In the genomic region with DNA sequence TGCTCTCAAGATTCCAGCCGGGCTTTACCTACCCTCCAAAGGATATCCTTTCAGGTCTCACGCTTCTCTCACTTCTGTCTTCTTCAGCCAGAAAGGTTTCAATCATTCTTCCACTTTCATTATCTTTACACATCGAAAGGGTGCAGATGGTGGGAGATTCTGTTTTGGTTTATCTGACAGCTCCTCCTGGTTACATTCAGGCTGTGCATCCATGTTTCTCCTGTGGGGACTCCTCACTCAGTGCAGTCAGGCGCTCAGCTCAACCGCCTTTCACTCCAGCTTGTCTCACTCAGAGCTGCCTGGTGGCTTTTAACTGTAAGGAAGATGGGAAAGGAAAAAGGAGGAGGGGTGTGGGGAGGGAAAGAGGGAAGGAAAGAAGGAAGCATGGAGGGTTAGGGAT, we compare ENCODE assay signal across 37 mouse cellular contexts. TPM values are rescaled to one million over a fixed set of nuclear protein-coding genes. Genes with fewer than 3 reads are reported as not detected.
DNase-seq lines count a peak whose midpoint lies in the region; ATAC-seq and TF ChIP-seq lines count a peak whose summit lies in the region.
"Had no signal": no experiment of that assay in that cellular context is flagged by ENCODE, and none has a peak within 500 bp of the region (broad histone marks: within the 10 kb centered on the region; RNA-seq: fewer than 3 reads in every experiment).

No protein-coding gene starts in this region.

- WGBS in forebrain, embryonic 15.5 days, result 72% methylated on average over 5 of the region's 5 CpGs
- 87% methylated on average over 5 of the region's 5 CpGs for WGBS in forebrain, embryonic 12.5 days

- TF ChIP-seq POLR2A in brain, embryonic 14.5 days (IDR thresholded peaks at IDR 0.05; ENCODE audit: borderline replicate concordance, extremely low read depth, insufficient read depth, insufficient read length, poor library complexity, severe bottlenecking), result no peak

- no peak overlapping the region for H3K9ac ChIP-seq in forebrain, embryonic 15.5 days (replicated peaks)
- H3K9ac ChIP-seq in forebrain, embryonic 12.5 days, result no peak overlapping the region
- H3K9ac ChIP-seq: embryonic facial prominence, embryonic 13.5 days; hindbrain, embryonic 12.5 days; hindbrain, embryonic 15.5 days had no signal

- intact Hi-C loops in gastrocnemius, adult 2 months (cut with DNase I), result no loop called here

- H3K4me2 ChIP-seq in forebrain, embryonic 15.5 days (replicated peaks), result no peak overlapping the region
- no peak overlapping the region for H3K4me2 ChIP-seq in forebrain, embryonic 12.5 days
- H3K4me2 ChIP-seq: embryonic facial prominence, embryonic 13.5 days; hindbrain, embryonic 12.5 days; hindbrain, embryonic 15.5 days had no signal

- H3K36me3 ChIP-seq in forebrain, embryonic 15.5 days, result no peaks in the 10 kb centered on the region
- no peaks in the 10 kb centered on the region for H3K36me3 ChIP-seq in forebrain, embryonic 12.5 days (replicated peaks)
- H3K36me3 ChIP-seq: embryonic facial prominence, embryonic 10.5 days; embryonic facial prominence, embryonic 13.5 days; heart, embryonic 10.5 days; hindbrain, embryonic 12.5 days; hindbrain, embryonic 15.5 days had no signal

- TF ChIP-seq CTCF in brain, embryonic 14.5 days (IDR thresholded peaks at IDR 0.05; ENCODE audit: borderline replicate concordance, extremely low read depth, insufficient read depth, insufficient read length), result no peak
- no peak for TF ChIP-seq CTCF in gastrocnemius, adult 2 months (IDR thresholded peaks at IDR 0.05)

- H3K9me3 ChIP-seq in forebrain, embryonic 15.5 days, result no peaks in the 10 kb centered on the region
- no peaks in the 10 kb centered on the region for H3K9me3 ChIP-seq in forebrain, embryonic 12.5 days
- H3K9me3 ChIP-seq: embryonic facial prominence, embryonic 10.5 days; embryonic facial prominence, embryonic 13.5 days; heart, embryonic 10.5 days; hindbrain, embryonic 12.5 days; hindbrain, embryonic 15.5 days had no signal

- H3K4me1 ChIP-seq in forebrain, embryonic 15.5 days, result peaks cover 11% of the 10 kb centered on the region
- H3K4me1 ChIP-seq in forebrain, embryonic 12.5 days, result peaks cover 12% of the 10 kb centered on the region

- ATAC-seq in forebrain, embryonic 15.5 days (replicated peaks), result peak; percentile 63
- ATAC-seq in forebrain, embryonic 12.5 days (ENCODE audit: low FRiP score), result no peak
- ATAC-seq: activated CD4-positive, CD25-positive, alpha-beta regulatory T cell, adult 4 months; CD4-positive, CD25-positive, alpha-beta regulatory T cell, adult 4 months; intestine, postnatal 0 days had no signal

- DNase-seq in layer of hippocampus, adult 9-11 months, result peak; percentile 9
- no peak for DNase-seq in layer of hippocampus, postnatal 36 days
- peak; percentile 67 for DNase-seq in brain, embryonic 14.5 days (ENCODE audit: low read depth)
- no peak for DNase-seq in gastrocnemius, adult 2 months
- DNase-seq in cerebellum, adult 9-11 months, result no peak
- DNase-seq: adrenal gland, adult 8-10 months; adrenal gland, postnatal 25 days; cerebellum, adult 11 months; cerebellum, adult 2 months; cerebellum, postnatal 10 days; cerebellum, postnatal 36 days; embryo, embryonic 11 days; gastrocnemius, postnatal 25 days; heart, adult 2 months; kidney, adult 2 months had no signal

- H3K4me3 ChIP-seq in forebrain, embryonic 15.5 days, result no peak overlapping the region
- no peak overlapping the region for H3K4me3 ChIP-seq in forebrain, embryonic 12.5 days (replicated peaks)
- no peak overlapping the region for H3K4me3 ChIP-seq in gastrocnemius, adult 2 months
- H3K4me3 ChIP-seq: embryonic facial prominence, embryonic 10.5 days; embryonic facial prominence, embryonic 13.5 days; erythroblast, embryonic 14.5 days; heart, adult 2 months; heart, embryonic 10.5 days; hindbrain, embryonic 12.5 days; hindbrain, embryonic 15.5 days had no signal

- no peak overlapping the region for H3K27ac ChIP-seq in forebrain, embryonic 15.5 days (replicated peaks)
- no peak overlapping the region for H3K27ac ChIP-seq in forebrain, embryonic 12.5 days
- H3K27ac ChIP-seq in gastrocnemius, adult 2 months, result no peak overlapping the region
- H3K27ac ChIP-seq: embryonic facial prominence, embryonic 10.5 days; embryonic facial prominence, embryonic 13.5 days; heart, adult 2 months; heart, embryonic 10.5 days; hindbrain, embryonic 12.5 days; hindbrain, embryonic 15.5 days had no signal

- no peaks in the 10 kb centered on the region for H3K27me3 ChIP-seq in forebrain, embryonic 15.5 days
- H3K27me3 ChIP-seq in forebrain, embryonic 12.5 days, result peaks cover 4% of the 10 kb centered on the region; the same call in 1 of the 2 replicates
- H3K27me3 ChIP-seq: embryonic facial prominence, embryonic 13.5 days; hindbrain, embryonic 12.5 days; hindbrain, embryonic 15.5 days had no signal

RNA-seq across cellular contexts. Expression of a gene that starts 3.0 kb away (rescaled TPM):
- polyA plus RNA-seq in forebrain, embryonic 15.5 days (2015; fragmentation: Nextera tagmentation; extraction: Ambion mirVana), result 4.1 TPM in 2 replicates
- 17.1 and 21.5 TPM in 2 replicates for polyA plus RNA-seq in forebrain, embryonic 12.5 days (2016; fragmentation: Nextera tagmentation; extraction: Ambion mirVana)
- total RNA-seq in layer of hippocampus, postnatal 36 days (2021), result 1 to 10 TPM; 2.9 to 3.0 TPM
- 6.0 and 6.9 TPM in 2 replicates for polyA plus RNA-seq in brain, embryonic 14.5 days (2012; rRNA removed)
- total RNA-seq in gastrocnemius, adult 2 months (2021), result 1 to 10 TPM; 2.8 to 4.9 TPM

RNA-seq across cellular contexts. Expression of a gene that starts 39.7 kb away (rescaled TPM):
- not detected in 2 replicates for polyA plus RNA-seq in forebrain, embryonic 15.5 days (2015; fragmentation: Nextera tagmentation; extraction: Ambion mirVana)
- 0.11 TPM in 1 of 2 replicates, not detected in the other for polyA plus RNA-seq in forebrain, embryonic 12.5 days (2016; fragmentation: Nextera tagmentation; extraction: Ambion mirVana)
- total RNA-seq in layer of hippocampus, postnatal 36 days (2021), result not detected
- polyA plus RNA-seq in brain, embryonic 14.5 days (2012; rRNA removed), result not detected in 2 replicates
- not detected for total RNA-seq in gastrocnemius, adult 2 months (2021)
- total RNA-seq: adrenal gland, adult 8-10 months; adrenal gland, postnatal 25 days; ES-E14; gastrocnemius, adult 8-10 months; gastrocnemius, postnatal 25 days; heart, adult 2 months; heart, postnatal 25 days; hematopoietic stem cell, adult 5-6 weeks had no signal
- polyA plus RNA-seq: activated CD4-positive, CD25-positive, alpha-beta regulatory T cell, adult 4 months; C2C12; CD4-positive, CD25-positive, alpha-beta regulatory T cell, adult 4 months; cerebellum, adult 2 months; cortical plate, adult 2 months; embryonic facial prominence, embryonic 10.5 days; embryonic facial prominence, embryonic 13.5 days; erythroblast, embryonic 14.5 days; frontal cortex, adult 2 months; gonadal fat pad, adult 2 months; heart, adult 2 months; heart, embryonic 10.5 days; heart, embryonic 14.5 days; heart, postnatal 0 days; hindbrain, embryonic 12.5 days; hindbrain, embryonic 15.5 days; intestine, embryonic 14.5 days; intestine, postnatal 0 days; kidney, adult 2 months had no signal

Comparison
In these comparisons a context has a peak if more than half of its experiments do, and no peak if none do; other contexts are left out.
1. DNase-seq: peak in layer of hippocampus, adult 9-11 months (single experiment) and brain, embryonic 14.5 days (single experiment); none in layer of hippocampus, postnatal 36 days (0 of 2), gastrocnemius, adult 2 months (single experiment) and cerebellum, adult 9-11 months (single experiment).